Mouse (Mus musculus) cortical plate, adult 2 months (tissue): ENCODE data around the gene Mat2a. TPM values are rescaled to one million over a fixed set of nuclear protein-coding genes. Genes with fewer than 3 reads are reported as not detected.
"Not testable (repeated sequence)": the region's sequence is repeated elsewhere in the genome, so short reads cannot be mapped to it uniquely, and the experiment has no call there.

Experiments
- H3K27ac ChIP-seq: fragments of 200-500 bp; 2 replicates; pipeline ENCODE4 v1.5.1; 2012; ENCODE audit warnings: low read length, control low read depth, inconsistent platforms; ENCODE audit not compliant: insufficient read depth
- H3K4me1 ChIP-seq: fragments of 200-500 bp; 2 replicates; pipeline ENCODE4 v1.6.1; 2011; ENCODE audit warnings: low read length; ENCODE audit not compliant: control insufficient read depth, insufficient read depth
- H3K4me3 ChIP-seq: fragments of 200-500 bp; 2 replicates; pipeline ENCODE4 v1.5.1; 2011; ENCODE audit warnings: mild to moderate bottlenecking, low read length, control low read depth; ENCODE audit not compliant: insufficient read depth
- CTCF ChIP-seq: fragments of 200-500 bp; IDR thresholded peaks from 2 replicates; pipeline ENCODE4 v1.5.1; 2011; ENCODE audit warnings: mild to moderate bottlenecking, control low read depth, low read length; ENCODE audit not compliant: insufficient read depth; ENCODE audit errors: extremely low read depth
- POLR2A ChIP-seq: fragments of 200-500 bp; IDR thresholded peaks from 2 replicates; pipeline ENCODE4 v1.6.1; 2011; ENCODE audit warnings: mild to moderate bottlenecking, low read length, control low read depth; ENCODE audit not compliant: insufficient read depth; ENCODE audit errors: extremely low read depth
- polyA plus RNA-seq: library from polyadenylated mRNA; depleted of rRNA; stranded (reverse); fragments of >200 nt; gene quantifications from 2 replicates; pipeline ENCODE4 v1.2.3, GENCODE M21; 2012

Mat2a gene
- polyA plus RNA-seq, 1 experiment = 180 TPM

DNA sequence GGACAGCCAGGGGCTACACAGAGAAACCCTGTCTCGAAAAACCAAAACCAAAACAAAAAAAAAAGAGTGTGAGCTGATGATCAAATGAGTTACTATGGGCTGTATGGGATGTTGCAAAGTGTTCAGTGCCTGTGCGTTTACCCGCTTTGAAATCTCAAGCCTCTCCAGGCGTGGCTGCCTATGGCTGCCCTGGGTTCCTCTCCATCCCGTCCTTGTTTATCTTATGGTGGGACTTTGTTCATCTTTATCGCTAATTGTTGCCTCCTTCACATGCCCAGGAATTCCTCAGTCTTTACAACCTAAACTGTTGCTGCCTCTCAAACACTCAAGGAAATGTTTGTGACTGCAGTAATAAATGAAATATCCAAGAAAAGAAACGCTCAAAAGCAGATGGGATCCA, 19.1 kb upstream of the Mat2a start:
- Histone ChIP-seq H3K4me1 (0 out of 2 replicates have a peak, but pooled peaks cover 2% of the 10 kb centered on the region), H3K27ac (no peak overlapping the region), H3K4me3 (no peak overlapping the region)
- TF ChIP-seq POLR2A = no peak
- no peak for TF ChIP-seq CTCF

DNA sequence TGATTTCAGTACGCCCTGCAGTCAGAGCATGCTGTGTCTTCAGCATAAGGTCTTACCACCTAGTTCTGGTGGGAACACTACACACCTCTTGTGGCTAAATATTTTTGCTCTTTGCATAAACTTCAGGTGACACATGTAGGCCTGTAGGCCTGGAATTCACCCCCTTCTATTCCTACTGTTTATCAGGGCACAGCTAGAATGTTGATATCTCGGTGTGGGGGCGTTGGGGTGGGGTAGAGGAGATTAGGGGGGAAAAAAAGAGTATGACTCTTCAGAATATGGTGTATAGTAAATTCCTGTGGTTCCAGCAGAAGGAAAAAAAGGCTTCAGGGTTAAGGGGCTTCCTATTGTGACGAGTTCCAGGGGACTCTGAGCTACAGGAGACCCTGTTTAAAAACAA, 17.2 kb upstream of the Mat2a start:
- TF ChIP-seq CTCF (no peak), POLR2A (no peak)
- 0 out of 2 replicates have a peak, but pooled peaks cover 2% of the 10 kb centered on the region for H3K4me1 ChIP-seq
- no peak overlapping the region for H3K4me3 ChIP-seq
- no peak overlapping the region for H3K27ac ChIP-seq

DNA sequence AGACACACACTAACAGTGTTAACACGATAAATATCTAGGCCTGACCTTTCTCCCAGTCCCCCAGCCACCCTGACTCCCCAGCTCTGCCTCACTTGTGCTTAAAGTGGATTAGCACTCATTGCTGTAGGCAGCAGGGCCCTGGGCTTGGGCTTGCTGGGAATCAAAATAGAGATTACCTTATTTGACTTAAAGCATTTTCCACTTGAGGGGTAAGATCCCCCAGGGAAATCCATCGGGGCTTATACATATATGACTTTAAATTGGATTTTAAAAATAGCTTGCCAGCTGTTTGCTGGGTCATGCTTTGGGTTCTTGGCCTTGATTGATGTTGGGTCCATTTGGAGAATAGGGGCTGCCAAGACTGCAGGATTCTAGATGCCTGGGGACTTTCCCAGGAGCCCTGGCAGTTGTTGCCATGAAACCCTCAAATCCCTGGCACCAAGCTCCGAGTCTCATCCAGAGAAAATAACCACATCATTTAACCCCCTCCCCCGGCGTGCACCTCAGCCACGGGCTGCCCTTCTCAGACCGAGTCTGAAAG, 15.5 kb upstream of the Mat2a start:
- TF ChIP-seq POLR2A = no peak
- Histone ChIP-seq H3K4me3 (no peak overlapping the region), H3K27ac (no peak overlapping the region), H3K4me1 (0 out of 2 replicates have a peak, but pooled peaks cover 2% of the 10 kb centered on the region)

DNA sequence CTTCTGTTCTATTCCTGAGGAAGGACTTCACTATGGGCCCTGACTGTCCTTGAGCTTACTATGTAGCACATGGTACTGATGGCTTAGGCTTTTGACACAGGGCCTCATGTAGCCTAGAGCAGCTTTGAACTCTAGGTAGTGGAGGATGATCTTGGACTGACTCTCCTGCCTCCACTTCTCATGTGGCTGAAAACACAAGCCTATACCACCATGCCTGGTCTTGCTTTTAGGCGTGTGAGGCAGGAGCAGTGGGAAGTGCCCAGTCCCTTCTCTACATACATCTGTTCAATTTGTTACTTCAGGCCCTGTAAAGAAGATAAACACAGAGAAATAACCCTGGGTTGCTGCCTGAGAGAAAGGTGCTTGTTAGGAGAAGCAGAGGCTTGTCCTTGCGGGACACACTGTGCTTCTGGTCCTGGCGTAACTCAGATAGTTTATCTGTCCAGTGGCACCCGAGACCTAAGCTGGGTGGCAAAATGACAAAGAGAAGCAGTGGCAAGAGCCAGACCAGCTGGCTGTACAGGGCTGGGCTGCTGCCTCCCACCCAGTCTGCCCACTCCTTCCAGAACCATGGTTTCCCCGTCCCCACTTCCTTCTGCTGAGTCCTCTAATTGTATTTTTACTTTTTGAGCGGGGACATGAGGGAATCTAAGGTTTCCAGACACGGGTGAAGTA, 14.9 kb upstream of the Mat2a start:
- Histone ChIP-seq H3K4me1 (0 out of 2 replicates have a peak, but pooled peaks cover 2% of the 10 kb centered on the region), H3K4me3 (no peak overlapping the region), H3K27ac (no peak overlapping the region)
- TF ChIP-seq CTCF (no peak), POLR2A (no peak)

DNA sequence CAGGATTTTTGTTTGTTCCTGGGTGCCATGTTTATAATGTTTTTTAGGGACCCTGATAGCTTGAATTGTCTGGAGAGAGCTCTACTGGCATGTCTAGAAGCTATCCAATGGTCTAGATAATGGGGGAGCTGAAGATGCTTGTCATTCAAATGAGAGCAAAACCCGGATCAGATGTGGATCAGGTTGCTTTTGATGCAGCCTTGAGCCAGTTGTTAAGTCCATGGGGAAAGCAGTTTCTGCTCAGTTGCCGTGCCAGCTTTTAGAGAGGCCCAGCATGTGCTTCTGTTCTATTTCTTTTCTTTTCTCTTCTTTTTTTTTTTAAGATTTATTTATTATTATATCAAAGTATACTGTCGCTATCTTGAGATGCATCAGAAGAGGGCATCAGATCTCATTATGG, 14.2 kb upstream of the Mat2a start:
- TF ChIP-seq CTCF (no peak), POLR2A (no peak)
- Histone ChIP-seq H3K27ac (no peak overlapping the region), H3K4me3 (no peak overlapping the region), H3K4me1 (0 out of 2 replicates have a peak, but pooled peaks cover 2% of the 10 kb centered on the region)

DNA sequence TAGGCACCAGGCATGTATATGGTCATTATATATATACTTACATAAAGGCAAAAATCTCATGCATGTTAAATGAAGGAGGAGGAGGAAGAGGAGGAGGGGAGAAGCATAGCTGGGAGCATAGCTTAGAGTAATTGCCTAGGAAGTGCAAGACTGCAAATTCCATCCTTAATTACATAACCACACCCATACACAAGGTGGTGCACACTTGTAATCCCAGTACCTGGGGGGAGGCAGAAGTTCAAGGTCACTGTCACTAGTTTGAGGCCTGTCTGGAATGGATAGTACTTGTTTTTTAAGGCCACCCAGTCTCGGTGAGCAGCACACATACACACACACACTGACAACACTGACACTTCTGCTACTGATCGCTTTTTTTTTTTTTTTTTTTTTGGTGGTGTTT, 13.0 kb upstream of the Mat2a start:
- Histone ChIP-seq H3K27ac (no peak overlapping the region), H3K4me3 (no peak overlapping the region), H3K4me1 (0 out of 2 replicates have a peak, but pooled peaks cover 2% of the 10 kb centered on the region)
- TF ChIP-seq POLR2A (no peak), CTCF (no peak)

DNA sequence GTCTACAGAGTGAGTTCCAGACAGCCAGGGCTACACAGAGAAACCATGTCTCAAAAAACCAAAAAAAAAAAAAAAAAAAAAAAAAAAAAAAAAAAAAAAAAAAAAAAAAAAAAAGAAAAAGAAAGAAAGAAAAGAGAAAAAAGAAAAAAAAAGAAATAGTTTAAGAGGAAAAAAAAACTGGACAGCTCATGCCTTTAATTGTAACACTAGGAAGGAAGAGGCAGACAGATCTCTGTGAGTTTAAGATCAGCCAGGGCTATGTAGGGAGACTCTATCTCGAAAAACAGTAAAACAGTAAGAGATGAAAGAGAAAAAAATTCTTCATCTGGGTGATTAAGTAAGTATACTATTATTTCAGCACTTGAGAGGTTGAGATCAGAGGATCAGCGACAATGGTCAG, 12.4 kb upstream of the Mat2a start:
- not testable (repeated sequence) for H3K27ac ChIP-seq, H3K4me3 ChIP-seq, H3K4me1 ChIP-seq

DNA sequence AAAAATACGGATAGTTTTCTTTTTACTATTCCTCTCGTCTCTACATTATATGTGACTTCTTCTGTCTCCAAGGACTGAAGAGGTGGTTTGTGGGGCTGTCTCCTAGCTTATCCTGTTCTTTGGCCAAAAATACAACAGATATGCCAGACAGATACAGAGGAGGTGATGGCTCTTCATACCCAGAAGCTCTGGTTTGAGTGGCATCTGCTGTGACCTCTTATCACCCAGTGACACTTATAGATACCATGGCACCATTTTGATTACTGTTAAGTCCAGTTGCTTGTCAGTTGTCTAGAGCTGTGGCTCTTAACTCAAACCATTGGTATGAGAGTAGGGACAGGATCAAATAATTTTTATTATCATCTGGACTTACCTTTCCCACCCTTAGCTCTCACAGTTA, 8.1 kb upstream of the Mat2a start:
- no peaks in the 10 kb centered on the region for H3K4me1 ChIP-seq
- H3K4me3 ChIP-seq = no peak overlapping the region
- TF ChIP-seq CTCF = no peak
- TF ChIP-seq POLR2A = no peak
- H3K27ac ChIP-seq = no peak overlapping the region

DNA sequence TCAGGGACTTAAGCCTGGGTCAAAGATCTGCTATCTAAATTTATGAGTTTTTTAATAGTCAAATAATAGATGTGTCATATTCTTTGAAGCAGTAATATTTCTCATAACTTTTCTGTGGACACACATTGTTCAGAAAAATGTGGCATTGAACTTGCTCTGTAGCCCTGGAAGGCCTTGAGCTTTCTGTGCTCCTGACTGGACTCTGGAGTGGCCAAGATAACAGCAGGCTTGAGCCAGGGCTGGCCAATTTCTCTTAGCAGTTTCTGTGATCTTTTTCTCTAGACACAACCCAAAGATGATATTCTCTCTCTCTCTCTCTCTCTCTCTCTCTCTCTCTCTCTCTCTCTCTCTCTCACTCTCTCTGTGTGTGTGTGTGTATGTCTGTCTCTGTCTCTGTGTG, 5.7 kb upstream of the Mat2a start:
- TF ChIP-seq CTCF (no peak), POLR2A (no peak)
- H3K4me1 ChIP-seq = peaks cover 2% of the 10 kb centered on the region; the same call in 1 of the 2 replicates
- no peak overlapping the region for H3K4me3 ChIP-seq
- H3K27ac ChIP-seq = no peak overlapping the region

DNA sequence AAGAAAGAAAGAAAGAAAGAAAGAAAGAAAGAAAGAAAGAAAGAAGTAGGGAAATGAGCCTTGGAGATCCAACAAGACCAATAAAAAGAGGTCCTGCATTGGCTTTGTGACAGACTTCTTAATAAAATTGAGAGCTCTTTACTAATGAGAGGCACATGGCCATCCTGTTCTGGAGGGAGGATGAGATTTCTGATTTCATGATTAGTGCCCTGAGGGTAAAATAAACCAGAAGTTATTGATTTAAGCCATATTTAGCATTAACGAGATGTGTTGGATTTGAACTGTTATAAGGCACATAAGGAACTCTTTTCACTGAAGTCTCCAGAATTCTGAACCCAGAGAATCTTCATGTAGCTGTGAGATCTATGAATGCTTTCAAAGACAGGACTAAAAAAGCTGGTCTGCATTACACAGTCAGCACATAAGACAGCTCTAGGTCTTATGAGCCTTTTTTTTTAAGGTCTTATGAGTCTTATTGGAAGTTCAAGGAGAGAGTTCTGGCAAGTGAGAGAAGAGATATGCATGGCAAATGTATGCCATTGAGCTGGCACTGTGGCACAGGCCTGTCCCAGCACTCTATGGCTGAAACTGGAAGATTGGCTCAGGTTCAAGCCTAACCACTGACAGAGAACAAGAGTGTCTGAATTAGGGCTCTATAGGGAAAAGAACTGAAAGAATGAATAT, 3.7 kb upstream of the Mat2a start:
- peaks cover 2% of the 10 kb centered on the region; the same call in 1 of the 2 replicates for H3K4me1 ChIP-seq
- no peak overlapping the region for H3K27ac ChIP-seq
- no peak overlapping the region for H3K4me3 ChIP-seq
- TF ChIP-seq CTCF = no peak
- no peak for TF ChIP-seq POLR2A
